Mouse (Mus musculus) kidney, postnatal 0 days (tissue): ENCODE measurements around the gene Cfap43. TPM values are rescaled to one million over a fixed set of nuclear protein-coding genes. Genes with fewer than 3 reads are reported as not detected.
A peak's percentile ranks its signal among the peaks of the same experiment; 100 is the strongest.

Experiments
- ATAC-seq: fragments of 200-750 bp; cut with Nextera tagmentation; replicated peaks from 2 replicates; pipeline ENCODE4 v1.8.0; 2017; ENCODE audit warnings: low read depth, moderate number of reproducible peaks, moderate TSS enrichment, moderate library complexity; ENCODE audit not compliant: low FRiP score
- DNase-seq: peaks from one replicate; pipeline ENCODE4 v3.0.0-alpha.2; 2016; ENCODE audit warnings: low spot score
- H3K27ac ChIP-seq: fragments of 300-500 bp; sonication (generic); 2 replicates; pipeline ENCODE4 v1.5.1; 2014; ENCODE audit warnings: mild to moderate bottlenecking
- H3K27me3 ChIP-seq: fragments of 300-500 bp; sonication (generic); 2 replicates; pipeline ENCODE4 v1.6.1; 2014; ENCODE audit warnings: low read length, mixed read lengths; ENCODE audit not compliant: insufficient read depth
- H3K36me3 ChIP-seq: fragments of 300-500 bp; sonication (generic); 2 replicates; pipeline ENCODE4 v1.6.1; 2014; ENCODE audit warnings: low read length, mixed read lengths; ENCODE audit not compliant: insufficient read depth
- H3K4me1 ChIP-seq: fragments of 300-500 bp; sonication (generic); replicated peaks from 2 replicates; pipeline ENCODE4 v1.6.1; 2014; ENCODE audit warnings: antibody characterized with exemption, low read length, mixed read lengths; ENCODE audit not compliant: insufficient read depth
- H3K4me2 ChIP-seq: fragments of 300-500 bp; sonication (generic); 2 replicates; pipeline ENCODE4 v1.6.1; 2014; ENCODE audit warnings: mild to moderate bottlenecking, low read length, moderate library complexity, mixed read lengths
- H3K4me3 ChIP-seq: fragments of 300-500 bp; sonication (generic); replicated peaks from 2 replicates; pipeline ENCODE4 v1.5.1; 2014; ENCODE audit warnings: low read depth, low read length
- H3K9ac ChIP-seq: fragments of 300-500 bp; sonication (generic); 2 replicates; pipeline ENCODE4 v1.6.1; 2014; ENCODE audit warnings: low read depth, low read length
- H3K9me3 ChIP-seq: fragments of 300-500 bp; sonication (generic); replicated peaks from 2 replicates; pipeline ENCODE4 v1.6.1; 2016; ENCODE audit warnings: low read length, inconsistent platforms, mixed read lengths
- CTCF ChIP-seq: IDR thresholded peaks from 2 replicates; pipeline ENCODE4 v1.5.1; 2016; ENCODE audit warnings: antibody characterized with exemption, low read depth, mild to moderate bottlenecking, moderate library complexity
- WGBS: fragments of 180-500 bp; shearing (Covaris S2); extraction: QIAGEN DNeasy Blood & Tissue Kit; methylation state at CpG from one replicate; pipeline ENCODE4 v1.1.7; 2014; 5-methylcytosine and 5-hydroxymethylcytosine counted together
- polyA plus RNA-seq: library from polyadenylated mRNA; unstranded; fragments of >200 nt; fragmentation: Nextera tagmentation; extraction: Ambion mirVana; gene quantifications from 2 replicates; pipeline ENCODE4 v1.2.1, GENCODE M21; 2015

Gene Cfap43
- polyA plus RNA-seq, 1 experiment from 2014 or later: 0.16 TPM

DNA sequence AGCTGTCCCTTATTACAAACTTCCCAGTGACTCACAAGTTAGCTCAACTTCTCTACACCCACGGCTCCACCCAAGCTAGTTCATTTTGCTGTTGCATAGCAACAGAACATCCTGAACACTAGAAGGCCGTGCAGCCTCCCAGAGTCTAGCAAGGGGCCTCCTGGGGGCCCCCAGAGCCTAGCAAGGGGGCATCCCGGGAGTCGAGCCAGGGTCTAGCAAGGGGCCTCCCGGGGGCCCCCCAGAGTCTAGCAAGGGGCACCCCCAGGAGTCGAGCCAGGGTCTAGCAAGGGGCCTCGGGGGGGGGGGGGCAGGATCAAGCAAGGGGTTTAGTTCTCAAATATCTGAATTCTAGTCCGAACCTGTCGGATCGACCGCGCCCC is 188.4 kb downstream of the Cfap43 start:
- H3K4me1 ChIP-seq: no peaks in the 10 kb centered on the region
- DNase-seq (peak; percentile 94), ATAC-seq (peak; percentile 41; the same call in 1 of the 2 replicates)
- peaks cover 23% of the 10 kb centered on the region for H3K36me3 ChIP-seq
- WGBS: 0% methylated on average over 12 of the region's 12 CpGs
- TF ChIP-seq CTCF: no peak
- H3K9ac ChIP-seq: peak overlapping the region; percentile 78
- H3K27me3 ChIP-seq: no peaks in the 10 kb centered on the region
- H3K4me3 ChIP-seq: peak overlapping the region; percentile 81
- peak overlapping the region; percentile 83 for H3K4me2 ChIP-seq
- no peaks in the 10 kb centered on the region for H3K9me3 ChIP-seq
- H3K27ac ChIP-seq: peak overlapping the region; percentile 96

DNA sequence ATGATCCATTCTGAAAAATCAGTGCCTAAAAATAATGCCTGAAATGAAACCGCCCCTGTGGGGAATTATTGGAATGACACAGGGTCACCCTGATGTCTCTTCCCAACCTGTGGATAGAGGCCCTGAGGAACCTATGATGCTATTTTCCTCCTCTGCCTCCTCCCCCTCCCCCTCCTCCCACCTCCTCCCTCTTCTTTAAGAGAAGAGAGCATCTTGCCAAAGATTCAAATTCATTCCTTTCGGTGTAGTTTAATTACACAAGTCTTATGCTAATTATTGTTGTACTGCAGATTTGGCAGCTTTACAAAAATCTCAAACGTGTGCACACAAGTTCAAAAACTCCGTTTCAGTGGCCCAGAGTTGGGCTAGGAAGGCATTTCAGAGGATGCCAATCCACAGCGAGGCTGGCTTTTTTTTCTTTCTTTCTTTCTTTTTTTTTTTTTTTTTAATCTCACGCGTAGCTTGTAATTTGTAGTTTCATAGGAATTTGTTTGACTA is 193.4 kb downstream of the Cfap43 start:
- ATAC-seq: no peak
- H3K4me3 ChIP-seq: no peak overlapping the region
- DNase-seq: no peak

DNA sequence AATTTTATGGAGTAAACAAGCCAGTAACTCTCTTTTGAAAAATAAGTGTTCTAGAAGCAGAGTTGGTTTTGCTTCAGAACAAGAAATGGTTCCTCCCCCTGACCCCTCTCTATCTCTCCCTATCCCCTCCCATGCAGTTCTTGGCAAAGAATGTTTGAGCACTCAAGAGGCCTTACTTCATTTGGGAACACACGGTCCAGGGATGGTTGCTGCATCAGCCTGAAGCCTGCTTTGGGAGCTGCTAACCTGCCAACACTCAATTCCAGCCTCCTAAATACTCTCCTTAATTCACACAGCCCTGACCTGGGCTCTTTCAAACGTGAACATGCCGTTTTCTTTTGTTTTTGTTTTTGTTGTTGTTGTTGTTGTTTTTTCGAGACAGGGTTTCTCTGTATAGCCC is 194.2 kb downstream of the Cfap43 start:
- Histone ChIP-seq H3K4me2 (no peak overlapping the region), H3K9me3 (no peaks in the 10 kb centered on the region), H3K4me1 (no peaks in the 10 kb centered on the region), H3K27ac (no peak overlapping the region), H3K4me3 (no peak overlapping the region), H3K27me3 (no peaks in the 10 kb centered on the region), H3K36me3 (no peaks in the 10 kb centered on the region), H3K9ac (no peak overlapping the region)
- no peak for ATAC-seq
- no peak for TF ChIP-seq CTCF
- no peak for DNase-seq
- 82% methylated on average over 4 of the region's 4 CpGs for WGBS

More for the DNA sequence above, 193.4 kb downstream of the Cfap43 start:
- WGBS: 65% methylated on average over 7 of the region's 7 CpGs
- TF ChIP-seq CTCF: no peak
- no peak overlapping the region for H3K9ac ChIP-seq
- no peak overlapping the region for H3K4me2 ChIP-seq
- H3K4me1 ChIP-seq: no peaks in the 10 kb centered on the region
- no peaks in the 10 kb centered on the region for H3K27me3 ChIP-seq
- no peaks in the 10 kb centered on the region for H3K9me3 ChIP-seq
- H3K36me3 ChIP-seq: no peaks in the 10 kb centered on the region
- H3K27ac ChIP-seq: no peak overlapping the region

DNA sequence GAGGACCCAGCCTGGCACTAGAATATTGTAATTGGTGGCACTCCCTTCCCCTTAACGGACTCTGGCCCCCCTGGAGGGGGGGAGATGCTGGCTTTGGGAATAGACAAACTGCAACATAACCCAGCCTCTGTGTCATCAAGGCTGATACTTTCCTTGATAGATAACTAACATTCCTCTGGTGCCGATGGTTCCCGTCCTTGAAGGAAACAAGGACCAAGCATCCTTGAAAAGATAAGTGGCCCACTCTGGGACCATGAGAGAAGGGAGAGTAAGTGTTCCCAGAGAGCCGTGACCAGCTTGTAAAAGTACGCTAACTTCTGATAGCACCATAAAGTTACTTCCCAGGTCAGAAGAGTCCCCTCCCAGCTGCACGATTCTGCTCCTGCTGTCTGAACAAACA is 196.6 kb downstream of the Cfap43 start:
- H3K27ac ChIP-seq: no peak overlapping the region
- H3K4me3 ChIP-seq: no peak overlapping the region
- no peak overlapping the region for H3K4me2 ChIP-seq
- no peaks in the 10 kb centered on the region for H3K27me3 ChIP-seq
- no peaks in the 10 kb centered on the region for H3K4me1 ChIP-seq
- 23% methylated on average over 6 of the region's 6 CpGs for WGBS
- TF ChIP-seq CTCF: no peak
- no peak for DNase-seq
- ATAC-seq: no peak
- no peak overlapping the region for H3K9ac ChIP-seq
- H3K9me3 ChIP-seq: no peaks in the 10 kb centered on the region
- no peaks in the 10 kb centered on the region for H3K36me3 ChIP-seq

DNA sequence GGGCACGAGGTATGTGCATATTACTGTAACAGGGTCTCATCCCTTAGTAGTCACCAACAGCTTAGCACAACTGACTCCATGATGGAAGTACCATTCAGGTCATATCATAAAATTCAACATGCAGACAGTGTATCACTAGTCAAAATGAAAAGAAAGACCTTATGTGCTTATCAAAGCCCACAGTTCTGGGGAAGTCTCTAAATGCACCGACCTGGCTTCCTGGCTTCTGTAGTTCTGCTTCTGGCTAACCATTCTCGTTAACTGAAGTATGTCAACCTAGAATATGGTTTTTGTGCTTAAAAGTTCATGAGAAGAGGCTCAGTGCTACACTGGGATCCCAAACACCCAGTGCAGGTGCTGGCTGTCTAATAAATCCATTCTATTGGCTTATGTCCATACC is 199.9 kb downstream of the Cfap43 start:
- Histone ChIP-seq H3K9me3 (no peaks in the 10 kb centered on the region), H3K36me3 (no peaks in the 10 kb centered on the region), H3K27me3 (no peaks in the 10 kb centered on the region), H3K4me3 (no peak overlapping the region), H3K4me1 (no peaks in the 10 kb centered on the region), H3K9ac (no peak overlapping the region), H3K27ac (no peak overlapping the region), H3K4me2 (no peak overlapping the region)
- WGBS: 79% methylated on average over 3 of the region's 3 CpGs
- ATAC-seq (no peak), DNase-seq (no peak)
- no peak for TF ChIP-seq CTCF

DNA sequence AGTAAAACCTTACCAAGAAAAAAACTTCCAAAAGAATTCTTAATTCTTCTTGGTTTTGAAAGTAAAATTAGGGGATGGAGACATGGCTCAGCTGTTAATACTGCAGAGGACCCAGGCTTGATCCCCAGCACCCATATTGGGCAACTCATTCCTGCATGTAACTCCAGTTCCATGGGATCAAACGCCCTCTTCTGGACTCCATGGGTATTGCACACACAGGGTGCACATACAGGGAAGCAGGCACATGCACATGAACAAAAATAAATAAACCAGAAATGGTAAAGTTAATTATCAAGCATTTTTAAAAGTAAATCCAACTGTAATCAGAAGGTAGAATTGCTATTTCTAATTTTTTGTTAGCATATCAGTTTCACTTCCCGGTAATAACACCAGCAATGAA is 202.9 kb downstream of the Cfap43 start:
- no peak overlapping the region for H3K27ac ChIP-seq
- no peaks in the 10 kb centered on the region for H3K9me3 ChIP-seq
- DNase-seq: no peak
- no peaks in the 10 kb centered on the region for H3K4me1 ChIP-seq
- H3K9ac ChIP-seq: no peak overlapping the region
- H3K4me3 ChIP-seq: no peak overlapping the region
- no peaks in the 10 kb centered on the region for H3K27me3 ChIP-seq
- 71% methylated on average over 2 of the region's 2 CpGs for WGBS
- no peak for ATAC-seq
- H3K4me2 ChIP-seq: no peak overlapping the region
- H3K36me3 ChIP-seq: no peaks in the 10 kb centered on the region
- TF ChIP-seq CTCF: peak; percentile 29; the same call in 1 of the 2 replicates

DNA sequence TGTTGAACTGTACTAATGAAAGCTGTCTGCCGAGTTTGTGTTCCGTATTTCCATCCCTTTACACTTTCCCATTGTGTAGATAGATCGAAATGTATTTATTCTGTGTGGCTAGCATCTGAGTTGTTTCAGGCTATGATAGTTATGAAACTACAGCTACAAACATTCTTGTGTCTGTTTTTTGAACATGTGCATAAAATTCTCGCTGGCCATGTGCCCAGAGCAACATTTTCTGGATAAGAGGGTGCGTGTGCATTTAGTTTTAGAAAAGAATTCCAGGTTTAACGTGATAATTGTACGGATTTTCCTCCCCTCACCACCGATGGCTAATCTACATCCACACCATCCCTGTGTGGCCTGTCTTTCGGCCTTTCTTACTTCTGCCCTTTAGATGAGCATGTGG is 205.6 kb downstream of the Cfap43 start:
- no peak for ATAC-seq
- DNase-seq: peak; percentile 24
- H3K27me3 ChIP-seq: no peaks in the 10 kb centered on the region
- H3K9me3 ChIP-seq: no peaks in the 10 kb centered on the region
- H3K36me3 ChIP-seq: no peaks in the 10 kb centered on the region
- no peaks in the 10 kb centered on the region for H3K4me1 ChIP-seq
- 63% methylated on average over 9 of the region's 9 CpGs for WGBS
- H3K4me2 ChIP-seq: no peak overlapping the region
- H3K9ac ChIP-seq: no peak overlapping the region
- H3K27ac ChIP-seq: no peak overlapping the region
- H3K4me3 ChIP-seq: no peak overlapping the region
- no peak for TF ChIP-seq CTCF
